Mouse (Mus musculus) liver, embryonic 14.5 days (tissue): ENCODE measurements at regions not wholly inside any gene's neighbourhood (a gene's known extent, or its start where the extent isn't known, plus 50 kb on each side); places are given as distances from the start of the nearest gene placed in this dataset.

ENCODE experiments used
- ATAC-seq: fragments of 200-750 bp; cut with Nextera tagmentation; 2 replicates; pipeline ENCODE4 v1.8.0; 2017; ENCODE audit warnings: moderate number of reproducible peaks, mild to moderate bottlenecking, moderate library complexity; ENCODE audit not compliant: insufficient read depth
- DNase-seq, 3 experiments: peaks; one replicate each; pipeline ENCODE4 v3.0.0-alpha.2; 2012 to 2013; ENCODE audit warnings: low read depth in 3 of 3, low spot score in 3 of 3
- H3K27ac ChIP-seq: fragments of 300-500 bp; sonication (generic); 2 replicates; pipeline ENCODE4 v1.5.1; 2014; ENCODE audit warnings: moderate library complexity, mild to moderate bottlenecking, control low read depth, inconsistent platforms
- H3K27me3 ChIP-seq: fragments of 300-500 bp; sonication (generic); 2 replicates; pipeline ENCODE4 v1.6.1; 2014; ENCODE audit warnings: mild to moderate bottlenecking, low read length, moderate library complexity; ENCODE audit not compliant: control insufficient read depth, insufficient read depth
- H3K36me3 ChIP-seq: fragments of 300-500 bp; sonication (generic); replicated peaks from 2 replicates; pipeline ENCODE4 v1.6.1; 2014; ENCODE audit warnings: low read depth; ENCODE audit not compliant: control insufficient read depth, insufficient read depth
- H3K4me1 ChIP-seq, 2 experiments: fragments of 200-500 bp in 1 of 2; fragments of 300-500 bp in 1 of 2; sonication (generic) in 1 of 2; replicated peaks; 2 replicates each; pipeline ENCODE4 v1.6.1; 2012 to 2014; ENCODE audit warnings: antibody characterized with exemption in 1 of 2, inconsistent platforms in 1 of 2, low read length in 1 of 2; ENCODE audit not compliant: control insufficient read depth in 2 of 2, insufficient read depth in 2 of 2
- H3K4me2 ChIP-seq: fragments of 300-500 bp; sonication (generic); 2 replicates; pipeline ENCODE4 v1.6.1; 2014; ENCODE audit warnings: low read depth, mild to moderate bottlenecking, control low read depth, moderate library complexity
- H3K4me3 ChIP-seq, 2 experiments: fragments of 200-500 bp in 1 of 2; fragments of 300-500 bp in 1 of 2; sonication (generic) in 1 of 2; 2 replicates each; pipeline ENCODE4 v1.5.1; 2012 to 2014; ENCODE audit warnings: low read depth in 2 of 2, low read length in 2 of 2, mild to moderate bottlenecking in 2 of 2, control low read depth in 1 of 2, inconsistent platforms in 1 of 2, moderate library complexity in 1 of 2; ENCODE audit not compliant: insufficient read depth in 1 of 2
- H3K9ac ChIP-seq: fragments of 300-500 bp; sonication (generic); replicated peaks from 2 replicates; pipeline ENCODE4 v1.6.1; 2014; ENCODE audit warnings: mild to moderate bottlenecking, control low read depth, moderate library complexity
- H3K9me3 ChIP-seq: fragments of 300-500 bp; sonication (generic); 2 replicates; pipeline ENCODE4 v1.6.1; 2016; ENCODE audit warnings: low read length, mixed read lengths; ENCODE audit not compliant: control insufficient read depth
- CTCF ChIP-seq: IDR thresholded peaks from 2 replicates; pipeline ENCODE4 v1.5.1; 2016; ENCODE audit warnings: antibody characterized with exemption, low read depth, control low read depth
- EP300 ChIP-seq: IDR thresholded peaks from 2 replicates; pipeline ENCODE4 v1.6.1; 2016; ENCODE audit warnings: antibody characterized with exemption, low read depth
- WGBS: fragments of 180-500 bp; shearing (Covaris S2); extraction: QIAGEN DNeasy Blood & Tissue Kit; methylation state at CpG from one replicate; pipeline ENCODE4 v1.1.7; 2014; ENCODE audit not compliant: insufficient replicate concordance; 5-methylcytosine and 5-hydroxymethylcytosine counted together

- ATAC-seq = no peak
- no peak for DNase-seq
- Histone ChIP-seq H3K9ac (no peak overlapping the region), H3K4me3 (no peak overlapping the region), H3K9me3 (no peaks in the 10 kb centered on the region), H3K27ac (no peak overlapping the region), H3K4me1 (no peaks in the 10 kb centered on the region), H3K27me3 (no peaks in the 10 kb centered on the region), H3K4me2 (no peak overlapping the region), H3K36me3 (no peaks in the 10 kb centered on the region)
- 32% methylated on average over 3 of the region's 3 CpGs for WGBS
- TF ChIP-seq CTCF (no peak), EP300 (no peak)
These were observed 211.2 kb downstream of the Gm26897 start for GRCm38 (mm10) chr5:111944972-111945285.

GRCm38 (mm10) chr5:111946281-111946680, 212.6 kb downstream of the Gm26897 start:
- Histone ChIP-seq H3K4me2 (no peak overlapping the region), H3K9me3 (no peaks in the 10 kb centered on the region), H3K36me3 (no peaks in the 10 kb centered on the region), H3K27ac (no peak overlapping the region), H3K4me3 (no peak overlapping the region), H3K27me3 (no peaks in the 10 kb centered on the region), H3K9ac (no peak overlapping the region), H3K4me1 (no peaks in the 10 kb centered on the region)
- no peak for TF ChIP-seq EP300
- no peak for TF ChIP-seq CTCF
- no peak for ATAC-seq
- 72% methylated on average over 11 of the region's 11 CpGs for WGBS
- DNase-seq = no peak

GRCm38 (mm10) chr5:111957698-111958097, 224.0 kb downstream of the Gm26897 start:
- Histone ChIP-seq H3K4me3 (no peak overlapping the region), H3K4me2 (no peak overlapping the region), H3K27ac (no peak overlapping the region), H3K4me1 (no peaks in the 10 kb centered on the region), H3K36me3 (no peaks in the 10 kb centered on the region), H3K9ac (no peak overlapping the region), H3K27me3 (no peaks in the 10 kb centered on the region), H3K9me3 (no peaks in the 10 kb centered on the region)
- ATAC-seq = no peak
- no peak for DNase-seq
- WGBS = 65% methylated on average over 28 of the region's 28 CpGs
- TF ChIP-seq EP300 (no peak), CTCF (no peak)

GRCm38 (mm10) chr5:111958226-111958625, 224.5 kb downstream of the Gm26897 start:
- no peak overlapping the region for H3K4me3 ChIP-seq
- TF ChIP-seq EP300 = no peak
- TF ChIP-seq CTCF = no peak
- no peaks in the 10 kb centered on the region for H3K9me3 ChIP-seq
- no peak overlapping the region for H3K4me2 ChIP-seq
- DNase-seq (no peak), ATAC-seq (no peak)
- WGBS = 66% methylated on average over 17 of the region's 17 CpGs
- H3K4me1 ChIP-seq = no peaks in the 10 kb centered on the region
- no peak overlapping the region for H3K9ac ChIP-seq
- no peak overlapping the region for H3K27ac ChIP-seq
- no peaks in the 10 kb centered on the region for H3K27me3 ChIP-seq
- no peaks in the 10 kb centered on the region for H3K36me3 ChIP-seq

GRCm38 (mm10) chr5:111965311-111965710, 231.6 kb downstream of the Gm26897 start:
- ATAC-seq = no peak
- no peak overlapping the region for H3K4me3 ChIP-seq
- DNase-seq = no peak
- H3K4me1 ChIP-seq = no peaks in the 10 kb centered on the region
- WGBS = 65% methylated on average over 7 of the region's 7 CpGs
- no peak for TF ChIP-seq CTCF
- no peak for TF ChIP-seq EP300
- H3K9ac ChIP-seq = no peak overlapping the region
- H3K9me3 ChIP-seq = no peaks in the 10 kb centered on the region
- H3K27ac ChIP-seq = no peak overlapping the region
- H3K36me3 ChIP-seq = no peaks in the 10 kb centered on the region
- no peaks in the 10 kb centered on the region for H3K27me3 ChIP-seq
- no peak overlapping the region for H3K4me2 ChIP-seq

- WGBS = 60% methylated on average over 11 of the region's 11 CpGs
These were observed 234.4 kb downstream of the Gm26897 start for GRCm38 (mm10) chr5:111968121-111968520.

More at GRCm38 (mm10) chr5:111968121-111968520, 234.4 kb downstream of the Gm26897 start:
- Histone ChIP-seq H3K4me2 (no peak overlapping the region), H3K4me3 (no peak overlapping the region), H3K27me3 (no peaks in the 10 kb centered on the region), H3K4me1 (no peaks in the 10 kb centered on the region), H3K36me3 (no peaks in the 10 kb centered on the region), H3K9me3 (no peaks in the 10 kb centered on the region), H3K9ac (no peak overlapping the region), H3K27ac (no peak overlapping the region)
- no peak for DNase-seq
- ATAC-seq = no peak
- TF ChIP-seq CTCF = no peak
- TF ChIP-seq EP300 = no peak
